Mouse (Mus musculus) liver, postnatal 0 days (tissue): ENCODE measurements at regions not wholly inside any gene's neighbourhood (a gene's known extent, or its start where the extent isn't known, plus 50 kb on each side); places are given as distances from the start of the nearest gene placed in this dataset.

Experiments used
- CTCF ChIP-seq: sonication (generic); IDR thresholded peaks from 2 replicates; pipeline ENCODE4 v1.5.1; 2016; ENCODE audit warnings: antibody characterized with exemption, low read depth
- EP300 ChIP-seq: IDR thresholded peaks from 2 replicates; pipeline ENCODE4 v1.6.1; 2016; ENCODE audit warnings: antibody characterized with exemption, low read depth, mild to moderate bottlenecking

DNA sequence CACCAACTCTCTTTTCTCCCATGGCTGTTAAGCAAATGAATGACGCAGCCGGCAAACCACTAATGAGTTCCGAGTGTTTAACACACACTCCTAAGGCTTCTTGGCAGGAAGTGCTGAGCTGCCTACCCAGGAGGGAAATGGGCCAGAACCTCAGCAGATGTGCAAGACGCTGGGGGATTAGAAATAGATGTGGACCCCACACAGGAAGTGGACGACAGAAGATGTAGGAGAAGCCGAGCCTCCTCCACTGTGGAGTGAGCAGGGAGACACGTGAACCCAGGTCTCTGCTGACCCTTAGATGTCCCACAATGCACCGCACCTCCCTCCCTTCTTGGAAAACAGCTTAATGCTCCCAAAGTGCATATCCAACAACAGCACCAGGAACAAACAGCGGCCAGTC is 94.8 kb upstream of the Hs6st1 start:
- TF ChIP-seq CTCF (no peak), EP300 (no peak)
